Mouse (Mus musculus) urinary bladder, postnatal 14 days (tissue): ENCODE data around the gene Ddn.
"Not testable (repeated sequence)": the region's sequence is repeated elsewhere in the genome, so short reads cannot be mapped to it uniquely, and the experiment has no call there.

Experiments used
- DNase-seq: peaks from one replicate; pipeline ENCODE4 v3.0.0; 2021; ENCODE audit warnings: low spot score

Ddn gene

DNA sequence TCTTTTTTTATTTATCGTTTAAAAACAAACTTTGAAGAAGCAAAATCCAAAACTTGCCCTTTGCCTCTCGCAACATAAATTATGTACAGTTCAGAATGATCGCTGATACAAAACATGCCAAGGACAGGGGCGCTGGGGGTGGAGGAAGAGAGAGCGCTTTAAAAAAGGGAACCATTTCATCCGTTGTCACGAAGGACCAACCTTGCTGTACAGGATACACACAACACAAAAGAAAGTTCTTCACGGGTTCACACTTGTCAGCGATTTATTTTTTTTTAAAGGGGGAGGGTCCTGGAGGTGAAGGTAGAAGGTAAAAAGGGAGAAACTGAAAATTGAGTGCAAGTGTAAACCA is 22.4 kb upstream of the Ddn start:
- no peak for DNase-seq

DNA sequence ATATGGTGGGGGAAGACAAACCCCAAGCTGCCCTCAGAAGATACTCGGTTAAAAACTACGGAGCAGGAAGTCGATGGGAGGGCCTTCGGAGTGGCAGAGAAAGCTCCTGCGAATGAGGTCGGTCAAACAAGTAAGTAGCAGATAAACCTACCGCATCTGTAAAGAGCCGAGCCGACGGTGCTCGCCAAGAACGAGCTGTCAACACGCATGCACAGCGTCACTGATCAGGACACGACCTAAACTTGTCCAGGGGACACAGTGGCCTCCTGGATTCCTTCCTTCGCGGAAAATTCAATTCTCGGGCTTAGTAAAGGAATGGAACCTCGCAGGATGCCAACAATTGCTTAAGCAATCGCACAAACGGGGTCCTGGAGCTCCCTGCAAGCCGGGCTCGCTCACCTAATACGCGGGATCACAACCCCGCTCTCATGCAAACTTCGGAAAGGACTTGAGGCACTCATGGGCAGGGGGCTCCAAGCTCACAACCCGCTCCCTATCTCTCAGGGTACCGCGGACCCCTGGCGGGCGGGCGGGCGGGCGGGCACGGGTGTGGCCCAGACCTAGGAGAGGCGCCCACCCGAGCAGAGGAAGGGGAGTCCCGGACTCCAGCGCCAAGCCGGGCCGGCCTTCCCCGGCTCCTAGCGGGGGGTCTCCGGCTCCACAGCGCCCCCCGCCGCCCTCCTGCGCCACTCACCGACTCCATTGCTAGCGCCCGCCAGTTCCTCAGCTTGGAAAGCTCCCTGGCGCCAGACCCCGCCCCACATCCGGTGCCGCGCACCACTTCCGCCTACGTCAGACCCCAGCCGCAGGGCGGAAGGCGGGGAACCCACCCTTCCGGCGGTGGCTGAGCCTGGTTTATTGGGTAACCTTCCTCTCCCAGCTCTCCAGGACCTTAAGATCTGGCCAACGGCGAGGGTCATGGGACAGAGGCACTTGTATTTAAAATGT is 21.7 kb upstream of the Ddn start, which contains the start of gene Prkag1:
Gene Prkag1 (minus strand): TSS at position 786 of the 948 bp plus-strand sequence.
- DNase-seq: peak; percentile 97

DNA sequence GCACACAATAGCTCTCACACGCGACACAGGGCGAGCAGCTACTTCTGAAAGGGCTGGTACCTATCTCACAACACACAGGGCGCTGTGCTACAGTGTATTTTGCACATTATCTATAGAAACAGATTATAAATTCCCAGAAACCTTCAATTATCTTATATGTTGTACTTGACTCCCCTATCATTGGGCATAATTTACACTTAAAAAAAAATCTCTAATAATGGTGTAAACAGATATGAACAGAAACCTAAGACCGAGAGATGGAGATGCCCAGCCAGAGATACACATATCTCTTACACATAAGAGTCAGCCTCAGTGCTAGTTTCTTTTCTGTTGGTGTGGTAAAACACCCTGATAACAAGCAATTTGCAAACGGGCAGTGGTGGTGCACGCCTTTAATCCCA is 18.3 kb upstream of the Ddn start:
- no peak for DNase-seq

DNA sequence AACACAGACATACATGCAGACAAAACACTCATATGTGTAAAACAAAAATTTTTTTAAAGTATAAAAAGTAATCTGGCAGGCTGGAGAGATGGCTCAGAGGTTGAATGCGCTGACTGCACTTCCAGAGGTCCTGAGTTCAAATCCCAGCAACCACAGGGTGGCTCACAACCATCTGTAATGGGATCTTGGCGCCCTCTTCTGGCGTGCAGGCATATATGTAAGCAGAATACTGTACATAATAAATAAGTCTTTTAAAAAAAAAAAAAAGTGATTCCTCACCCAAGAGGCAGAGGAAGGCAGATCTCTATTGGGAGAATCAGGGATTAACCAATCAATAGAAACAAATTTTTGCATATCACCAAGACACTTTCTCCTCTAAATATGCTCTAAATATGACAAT is 14.1 kb upstream of the Ddn start:
- no peak for DNase-seq

- DNase-seq: no peak
Observed at GRCm38 (mm10) chr15:98822147-98822546, 12.9 kb upstream of the Ddn start.

DNA sequence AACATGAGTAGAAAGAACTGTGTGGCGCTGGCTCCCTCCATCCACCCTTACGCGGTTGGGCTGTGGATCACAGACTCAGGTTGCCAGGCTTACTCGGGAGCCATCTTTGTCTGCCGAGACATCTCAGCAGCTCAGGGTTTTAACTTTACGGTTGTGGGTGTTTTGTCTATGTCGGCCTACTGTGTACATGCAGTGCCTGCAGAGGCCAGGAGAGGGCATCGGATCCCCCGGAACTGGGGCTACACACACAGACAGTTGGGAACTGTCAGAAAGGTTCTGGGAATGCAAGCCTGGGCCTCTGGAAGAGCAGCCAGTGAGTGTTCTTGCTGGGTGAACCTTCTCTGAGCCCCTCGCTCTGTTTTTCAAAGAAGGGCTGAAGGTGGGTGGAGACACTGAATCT is 12.1 kb upstream of the Ddn start:
- no peak for DNase-seq

DNA sequence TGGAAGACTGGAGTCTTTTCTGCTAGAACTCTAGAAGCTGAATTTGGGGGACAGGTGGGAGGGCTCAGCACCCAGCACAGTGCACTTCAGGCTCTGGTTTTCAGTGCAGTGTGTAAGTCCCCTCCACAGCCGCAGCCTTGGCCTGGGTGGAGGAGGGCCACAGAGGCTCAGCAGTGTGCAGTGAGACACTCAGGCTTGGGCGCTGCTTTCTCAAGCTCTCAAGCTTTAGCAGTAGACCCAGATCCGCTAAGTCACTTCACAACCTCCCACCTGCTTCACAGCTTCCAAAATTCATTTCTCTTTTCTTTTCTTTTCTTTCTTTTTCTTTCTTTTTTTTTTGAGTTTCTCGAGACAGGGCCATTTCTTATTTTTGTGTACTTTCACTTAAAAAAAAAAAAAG is 11.6 kb upstream of the Ddn start:
- DNase-seq: no peak

- no peak for DNase-seq
Observed at GRCm38 (mm10) chr15:98818171-98818570, 8.9 kb upstream of the Ddn start.

GRCm38 (mm10) chr15:98812741-98813424 is 3.6 kb upstream of the Ddn start:
- DNase-seq: no peak

DNA sequence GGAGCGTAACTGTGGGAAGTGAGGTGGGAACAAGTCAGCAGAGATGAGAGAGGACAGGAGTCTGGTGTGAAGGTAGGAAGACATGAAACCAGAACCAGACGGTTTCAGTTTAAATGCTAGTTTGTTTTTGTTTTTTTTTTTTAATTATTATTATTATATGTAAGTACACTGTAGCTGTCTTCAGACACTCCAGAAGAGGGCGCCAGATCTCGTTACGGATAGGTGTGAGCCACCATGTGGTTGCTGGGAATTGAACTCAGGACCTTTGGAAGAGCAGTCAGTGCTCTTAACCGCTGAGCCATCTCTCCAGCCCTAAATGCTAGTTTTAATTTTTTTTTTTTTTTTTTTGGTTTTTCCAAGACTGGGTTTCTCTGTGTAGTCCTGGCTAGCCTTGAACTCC is 922 bp upstream of the Ddn start:
- DNase-seq: not testable (repeated sequence)

DNA sequence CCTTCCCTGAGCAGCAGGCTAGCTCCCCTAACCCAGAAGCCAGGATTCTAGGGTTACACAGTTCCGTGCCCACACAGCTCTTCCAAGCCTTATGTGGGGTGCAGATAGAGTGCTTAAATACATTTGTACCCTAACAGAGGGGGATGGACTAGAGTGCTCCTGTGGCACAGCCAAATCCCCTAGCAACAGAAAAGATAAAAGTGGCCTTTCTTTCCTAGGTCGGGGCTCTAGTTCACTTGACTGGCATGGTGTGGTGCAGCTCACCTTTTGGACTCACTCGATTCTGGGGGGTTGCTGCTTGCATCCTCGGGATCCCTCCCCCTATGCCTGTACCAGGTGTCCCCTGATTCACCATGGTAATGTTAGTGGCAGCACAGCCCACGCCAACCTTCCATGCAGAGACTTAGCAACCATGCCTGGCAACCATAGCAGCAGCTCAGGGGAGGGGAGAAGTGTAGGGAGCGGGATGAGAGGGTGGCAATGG is 597 bp downstream of the Ddn start:
- no peak for DNase-seq

GRCm38 (mm10) chr15:98807895-98808650 is 1.2 kb downstream of the Ddn start:
- DNase-seq: no peak

- DNase-seq: no peak
Observed at GRCm38 (mm10) chr15:98806809-98807770, 2.2 kb downstream of the Ddn start.

DNA sequence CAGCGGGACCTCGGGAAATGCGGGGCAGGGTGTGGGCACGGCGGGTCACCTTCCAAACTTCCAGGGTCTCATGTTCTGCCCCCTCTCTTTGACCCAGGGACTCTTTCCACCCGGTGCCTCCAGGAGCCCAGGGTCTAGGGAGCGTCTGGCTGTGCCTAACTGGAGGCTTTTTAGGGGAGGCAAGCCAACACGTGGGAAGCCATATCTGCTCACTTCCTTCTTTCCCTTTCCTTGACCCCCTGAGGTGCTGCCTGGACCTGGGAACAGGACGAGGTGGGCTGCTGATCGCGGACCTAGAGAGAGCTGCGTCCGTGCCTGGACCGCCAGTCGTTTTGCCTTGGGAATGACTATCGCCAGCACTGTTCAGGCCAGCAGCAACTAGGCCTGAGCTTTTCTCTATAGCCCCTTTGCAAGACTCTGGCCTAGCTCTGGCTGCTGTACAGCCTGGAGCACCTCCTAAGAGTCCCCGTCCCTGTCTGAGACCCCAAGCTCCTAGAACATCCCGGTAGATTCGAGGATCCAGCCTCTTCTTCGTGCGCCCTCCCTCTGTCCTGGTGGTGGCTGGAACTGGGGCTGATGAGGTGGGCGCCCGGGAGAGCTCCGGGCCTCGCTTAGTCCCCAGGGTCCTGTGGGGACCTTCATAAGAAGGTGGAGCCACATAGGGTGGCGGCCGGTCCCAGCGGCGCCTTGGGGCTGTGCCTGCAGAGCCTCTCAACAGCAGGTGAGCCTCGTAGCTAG is 3.0 kb downstream of the Ddn start:
- no peak for DNase-seq

- DNase-seq: peak; percentile 76
Observed at GRCm38 (mm10) chr15:98805324-98806040, 3.8 kb downstream of the Ddn start.

GRCm38 (mm10) chr15:98804054-98804453 is 5.2 kb downstream of the Ddn start:
- DNase-seq: peak; percentile 81

- DNase-seq: no peak
Observed at GRCm38 (mm10) chr15:98802926-98803325, 6.4 kb downstream of the Ddn start.

- peak; percentile 78 for DNase-seq
Observed at GRCm38 (mm10) chr15:98799396-98799795, 9.9 kb downstream of the Ddn start.

DNA sequence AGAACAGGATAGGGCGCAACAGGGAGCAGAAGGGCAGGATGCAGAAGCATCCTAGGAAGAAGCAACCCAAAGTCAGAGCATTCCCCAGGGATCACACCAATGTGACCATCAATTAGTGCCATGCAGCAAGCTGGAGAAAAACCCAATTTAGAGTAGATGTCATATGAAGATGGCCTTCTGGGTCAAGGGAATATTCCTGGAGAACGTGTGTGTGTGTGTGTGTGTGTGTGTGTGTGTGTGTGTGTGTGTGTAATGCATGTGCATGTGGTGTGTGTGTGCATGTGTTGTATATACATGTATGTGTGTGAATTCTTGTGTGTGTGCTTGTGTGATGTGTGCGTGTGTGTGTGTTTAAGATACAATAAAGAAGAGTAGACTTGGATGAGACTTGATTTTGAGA is 10.4 kb downstream of the Ddn start:
- DNase-seq: no peak
